Comparison of ENCODE assay signal across 8 mouse cellular contexts in genomic region chr11:51605602-51606446, GRCm38 (mm10). TPM values are rescaled to one million over a fixed set of nuclear protein-coding genes. Genes with fewer than 3 reads are reported as not detected.
DNase-seq lines count a peak whose midpoint lies in the region; ATAC-seq and TF ChIP-seq lines count a peak whose summit lies in the region.

No protein-coding gene starts in this region.

- peak; percentile 86 for DNase-seq in T-cell, adult 2 months (ENCODE audit: low spot score)
- peak; percentile 84 to 88 for DNase-seq in cerebellum, postnatal 25 days
- peak; percentile 71 to 78 for DNase-seq in frontal cortex, postnatal 36 days (ENCODE audit: low spot score in 2 of 2)
- DNase-seq in left cerebral cortex, adult 2 months (ENCODE audit: extremely low spot score in 1 of 2, low spot score in 2 of 2) = peak; percentile 80 to 83
- peak; percentile 88 for DNase-seq in right cerebral cortex, postnatal 10 days (ENCODE audit: low spot score in 2 of 2)
- DNase-seq in urinary bladder, postnatal 25 days (ENCODE audit: low spot score) = peak; percentile 85

- no peaks in the 10 kb centered on the region for H3K27me3 ChIP-seq in hindbrain, embryonic 15.5 days
- no peaks in the 10 kb centered on the region for H3K27me3 ChIP-seq in megakaryocyte, embryonic 14.5 days (replicated peaks)

- peak overlapping the region; percentile 95 for H3K27ac ChIP-seq in hindbrain, embryonic 15.5 days (replicated peaks)
- peak overlapping the region; percentile 80 for H3K27ac ChIP-seq in left cerebral cortex, adult 2 months

- no peaks in the 10 kb centered on the region for H3K9me3 ChIP-seq in hindbrain, embryonic 15.5 days
- no peaks in the 10 kb centered on the region for H3K9me3 ChIP-seq in megakaryocyte, embryonic 14.5 days

- no peak for TF ChIP-seq CTCF in left cerebral cortex, adult 2 months (IDR thresholded peaks at IDR 0.05)

- intact Hi-C loops in left cerebral cortex, adult 2 months (cut with DNase I) = no loop called here

- peak overlapping the region; percentile 98 for H3K9ac ChIP-seq in hindbrain, embryonic 15.5 days

- peak; percentile 60 for ATAC-seq in hindbrain, embryonic 15.5 days (ENCODE audit: low FRiP score, low read depth)

- peaks cover 39% of the 10 kb centered on the region for H3K4me1 ChIP-seq in hindbrain, embryonic 15.5 days (replicated peaks)
- peaks cover 71% of the 10 kb centered on the region for H3K4me1 ChIP-seq in megakaryocyte, embryonic 14.5 days

- peak overlapping the region; percentile 72 for H3K4me2 ChIP-seq in hindbrain, embryonic 15.5 days

- H3K4me3 ChIP-seq in hindbrain, embryonic 15.5 days = peak overlapping the region; percentile 88
- H3K4me3 ChIP-seq in left cerebral cortex, adult 2 months = peak overlapping the region; percentile 66
- peak overlapping the region; percentile 95 for H3K4me3 ChIP-seq in megakaryocyte, embryonic 14.5 days (replicated peaks)

- H3K36me3 ChIP-seq in hindbrain, embryonic 15.5 days = peaks cover 40% of the 10 kb centered on the region
- peaks cover 49% of the 10 kb centered on the region for H3K36me3 ChIP-seq in megakaryocyte, embryonic 14.5 days (replicated peaks; ENCODE audit: low read length)

- under 1% methylated on average over 81 of the region's 81 CpGs for WGBS in hindbrain, embryonic 15.5 days

RNA-seq across cellular contexts. Expression of gene Hnrnpab, which starts 0.8 kb away (rescaled TPM):
- 322 and 330 TPM in 2 replicates for polyA plus RNA-seq in hindbrain, embryonic 15.5 days (2015; fragmentation: Nextera tagmentation; extraction: Ambion mirVana)
- 100 to 1,000 TPM; 120 to 127 TPM for total RNA-seq in left cerebral cortex, adult 2 months (2021)
- polyA plus RNA-seq in megakaryocyte, embryonic 14.5 days (2012; ENCODE audit: insufficient read depth, low replicate concordance) = 373 and 587 TPM in 2 replicates

RNA-seq across cellular contexts. Expression of gene Nhp2, which starts 13.7 kb away (rescaled TPM):
- polyA plus RNA-seq in hindbrain, embryonic 15.5 days (2015; fragmentation: Nextera tagmentation; extraction: Ambion mirVana) = 105 TPM in 2 replicates
- total RNA-seq in left cerebral cortex, adult 2 months (2021) = 10 to 100 TPM; 45.0 to 46.2 TPM
- polyA plus RNA-seq in megakaryocyte, embryonic 14.5 days (2012; ENCODE audit: insufficient read depth, low replicate concordance) = 44.8 and 144 TPM in 2 replicates

RNA-seq across cellular contexts. Expression of gene Phykpl, which starts 21.3 kb away (rescaled TPM):
- polyA plus RNA-seq in hindbrain, embryonic 15.5 days (2015; fragmentation: Nextera tagmentation; extraction: Ambion mirVana) = 9.7 and 11.4 TPM in 2 replicates
- total RNA-seq in left cerebral cortex, adult 2 months (2021) = 1 to 10 TPM; 7.8 to 8.2 TPM
- polyA plus RNA-seq in megakaryocyte, embryonic 14.5 days (2012; ENCODE audit: insufficient read depth, low replicate concordance) = 10.1 and 21.6 TPM in 2 replicates

RNA-seq across cellular contexts. Expression of gene Rmnd5b, which starts 29.9 kb away (rescaled TPM):
- polyA plus RNA-seq in hindbrain, embryonic 15.5 days (2015; fragmentation: Nextera tagmentation; extraction: Ambion mirVana) = 74.2 and 79.6 TPM in 2 replicates
- 10 to 100 TPM; 56.1 to 61.9 TPM for total RNA-seq in left cerebral cortex, adult 2 months (2021)
- polyA plus RNA-seq in megakaryocyte, embryonic 14.5 days (2012; ENCODE audit: insufficient read depth, low replicate concordance) = 12.9 and 15.1 TPM in 2 replicates

RNA-seq across cellular contexts. Expression of gene N4bp3, which starts 44.8 kb away (rescaled TPM):
- 25.8 and 29.8 TPM in 2 replicates for polyA plus RNA-seq in hindbrain, embryonic 15.5 days (2015; fragmentation: Nextera tagmentation; extraction: Ambion mirVana)
- 10 to 100 TPM; 10.4 to 14.3 TPM for total RNA-seq in left cerebral cortex, adult 2 months (2021)
- 2.5 and 6.0 TPM in 2 replicates for polyA plus RNA-seq in megakaryocyte, embryonic 14.5 days (2012; ENCODE audit: insufficient read depth, low replicate concordance)

Comparison
In these comparisons a context has a peak if more than half of its experiments do, and no peak if none do; other contexts are left out.
1. Peak in every context shown above with its lines: DNase-seq, ATAC-seq, H3K4me3 ChIP-seq and H3K27ac ChIP-seq.